Mouse (Mus musculus): Measurements from ENCODE around the gene Egfl7. TPM values are rescaled to one million over a fixed set of nuclear protein-coding genes. Genes with fewer than 3 reads are reported as not detected.
A peak's percentile ranks its signal among the peaks of the same experiment; 100 is the strongest.

Gene Egfl7
- polyA plus RNA-seq, 1 experiment: 37.7 TPM

DNA sequence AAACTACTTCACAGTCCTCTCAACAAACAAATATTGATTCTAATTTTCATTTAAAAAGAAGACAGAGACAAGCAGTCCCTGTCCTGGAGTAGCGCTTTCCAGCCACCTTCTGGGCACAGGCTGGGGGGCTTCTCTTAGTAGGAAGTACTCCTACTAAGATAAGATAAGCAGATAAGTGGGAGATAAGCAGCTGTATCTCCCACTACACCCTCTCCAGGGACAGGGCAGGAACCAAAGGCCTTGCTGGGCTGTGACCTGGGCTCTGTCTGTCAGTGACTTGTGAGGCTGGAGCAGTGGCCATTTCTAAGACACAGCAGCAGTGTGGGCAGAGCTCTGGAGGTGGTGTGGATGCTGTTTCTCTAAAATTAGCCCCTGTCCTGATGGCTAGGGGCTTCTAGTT lies 4.4 kb upstream of the Egfl7 start:
- H3K36me3 ChIP-seq (ENCODE audit: control insufficient read depth, insufficient read depth, low read length, poor library complexity, severe bottlenecking): no peaks in the 10 kb centered on the region
- no peaks in the 10 kb centered on the region for H3K9me3 ChIP-seq (replicated peaks; ENCODE audit: control insufficient read depth, insufficient read depth, low read length, poor library complexity, severe bottlenecking)
- H3K27me3 ChIP-seq (ENCODE audit: control insufficient read depth, insufficient read depth, low read length, poor library complexity, severe bottlenecking): no peaks in the 10 kb centered on the region
- H3K4me3 ChIP-seq (ENCODE audit: low read depth, low read length): no peak overlapping the region
- H3K9ac ChIP-seq (ENCODE audit: low read depth, poor library complexity, severe bottlenecking): no peak overlapping the region
- TF ChIP-seq POLR2A (IDR thresholded peaks at IDR 0.05; ENCODE audit: insufficient read depth, low read length): no peak
- no peak for TF ChIP-seq CTCF (IDR thresholded peaks at IDR 0.05; ENCODE audit: low read depth, low read length)
- TF ChIP-seq EP300 (IDR thresholded peaks at IDR 0.05; ENCODE audit: insufficient read depth, low read depth, low read length): no peak
- peaks cover 3% of the 10 kb centered on the region for H3K4me1 ChIP-seq (ENCODE audit: control insufficient read depth, insufficient read depth, low read length)
- no peak overlapping the region for H3K27ac ChIP-seq (ENCODE audit: insufficient read depth, low read length)

DNA sequence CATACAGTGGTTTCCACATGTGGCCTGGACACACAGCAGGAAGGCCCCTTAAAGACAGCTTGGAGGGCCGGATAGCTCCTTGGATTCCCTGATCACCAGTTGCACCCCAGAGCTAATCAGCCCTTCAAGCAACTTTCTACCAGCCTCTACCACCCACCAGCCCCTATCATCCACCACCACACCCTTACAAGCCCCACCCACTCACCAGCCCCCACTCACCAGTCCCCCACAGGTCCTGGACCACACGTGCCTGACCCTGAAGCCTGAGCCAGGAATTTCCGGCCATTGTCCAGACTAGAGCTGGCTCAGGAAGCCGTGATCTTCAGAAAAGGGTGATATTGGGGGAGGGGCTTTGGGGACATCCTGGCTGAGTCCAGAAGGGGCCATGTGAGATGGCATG lies 3.9 kb upstream of the Egfl7 start:
- no peaks in the 10 kb centered on the region for H3K36me3 ChIP-seq (ENCODE audit: control insufficient read depth, insufficient read depth, low read length, poor library complexity, severe bottlenecking)
- no peak overlapping the region for H3K9ac ChIP-seq (ENCODE audit: low read depth, poor library complexity, severe bottlenecking)
- H3K27me3 ChIP-seq (ENCODE audit: control insufficient read depth, insufficient read depth, low read length, poor library complexity, severe bottlenecking): no peaks in the 10 kb centered on the region
- no peaks in the 10 kb centered on the region for H3K9me3 ChIP-seq (replicated peaks; ENCODE audit: control insufficient read depth, insufficient read depth, low read length, poor library complexity, severe bottlenecking)
- no peak for TF ChIP-seq EP300 (IDR thresholded peaks at IDR 0.05; ENCODE audit: insufficient read depth, low read depth, low read length)
- no peak for TF ChIP-seq CTCF (IDR thresholded peaks at IDR 0.05; ENCODE audit: low read depth, low read length)
- TF ChIP-seq POLR2A (IDR thresholded peaks at IDR 0.05; ENCODE audit: insufficient read depth, low read length): no peak
- no peak overlapping the region for H3K27ac ChIP-seq (ENCODE audit: insufficient read depth, low read length)
- peaks cover 3% of the 10 kb centered on the region for H3K4me1 ChIP-seq (ENCODE audit: control insufficient read depth, insufficient read depth, low read length)
- no peak overlapping the region for H3K4me3 ChIP-seq (ENCODE audit: low read depth, low read length)

DNA sequence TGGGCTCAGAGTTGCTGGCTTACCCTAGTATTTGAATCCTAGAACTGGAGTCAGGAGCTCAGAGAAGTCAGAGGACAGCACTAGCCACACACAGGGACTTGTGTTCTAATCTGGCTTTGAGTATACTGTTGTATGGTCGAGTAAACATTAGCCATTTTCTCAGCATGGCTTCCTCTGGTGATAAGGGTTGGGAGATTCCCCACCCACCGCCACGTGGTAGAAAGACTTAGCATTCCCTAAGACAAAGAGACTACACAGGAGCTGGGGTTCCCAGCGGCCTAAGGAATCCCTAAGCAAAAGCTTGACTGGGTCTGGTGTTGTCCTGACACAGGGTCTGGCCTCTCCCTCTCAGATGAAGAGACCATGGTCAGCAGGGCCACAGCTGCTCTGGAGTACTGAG lies 3.4 kb upstream of the Egfl7 start:
- no peak overlapping the region for H3K27ac ChIP-seq (ENCODE audit: insufficient read depth, low read length)
- H3K4me1 ChIP-seq (ENCODE audit: control insufficient read depth, insufficient read depth, low read length): peaks cover 3% of the 10 kb centered on the region
- H3K27me3 ChIP-seq (ENCODE audit: control insufficient read depth, insufficient read depth, low read length, poor library complexity, severe bottlenecking): no peaks in the 10 kb centered on the region

DNA sequence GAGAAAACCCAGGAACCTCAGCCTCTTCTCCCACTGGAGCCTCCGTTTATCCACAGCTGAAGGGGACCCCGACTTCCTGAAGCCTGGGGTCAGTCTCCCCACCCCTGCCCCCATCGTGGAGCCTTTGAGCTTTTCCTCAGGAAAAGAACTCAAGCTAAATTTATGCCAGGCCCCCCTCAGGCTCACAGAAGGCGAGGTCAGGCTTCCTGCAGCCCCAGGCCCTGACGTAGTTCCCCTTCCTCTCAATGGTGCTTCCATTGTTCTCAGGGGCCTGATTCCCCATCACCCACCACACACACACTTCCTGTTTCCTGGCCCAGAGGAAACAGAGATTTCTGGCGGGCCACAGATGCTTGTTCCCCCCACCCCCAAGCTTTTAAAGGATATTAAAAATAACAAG lies 1.4 kb upstream of the Egfl7 start:
- Histone ChIP-seq H3K9me3 (replicated peaks; ENCODE audit: control insufficient read depth, insufficient read depth, low read length, poor library complexity, severe bottlenecking) (no peaks in the 10 kb centered on the region), H3K4me3 (ENCODE audit: low read depth, low read length) (no peak overlapping the region), H3K27ac (ENCODE audit: insufficient read depth, low read length) (no peak overlapping the region), H3K27me3 (ENCODE audit: control insufficient read depth, insufficient read depth, low read length, poor library complexity, severe bottlenecking) (no peaks in the 10 kb centered on the region), H3K4me1 (ENCODE audit: control insufficient read depth, insufficient read depth, low read length) (peaks cover 5% of the 10 kb centered on the region), H3K36me3 (ENCODE audit: control insufficient read depth, insufficient read depth, low read length, poor library complexity, severe bottlenecking) (no peaks in the 10 kb centered on the region), H3K9ac (ENCODE audit: low read depth, poor library complexity, severe bottlenecking) (no peak overlapping the region)
- TF ChIP-seq EP300 (IDR thresholded peaks at IDR 0.05; ENCODE audit: insufficient read depth, low read depth, low read length): no peak
- TF ChIP-seq POLR2A (IDR thresholded peaks at IDR 0.05; ENCODE audit: insufficient read depth, low read length): no peak
- TF ChIP-seq CTCF (IDR thresholded peaks at IDR 0.05; ENCODE audit: low read depth, low read length): no peak

More for the DNA sequence above, 3.4 kb upstream of the Egfl7 start:
- TF ChIP-seq POLR2A (IDR thresholded peaks at IDR 0.05; ENCODE audit: insufficient read depth, low read length) (no peak), CTCF (IDR thresholded peaks at IDR 0.05; ENCODE audit: low read depth, low read length) (no peak), EP300 (IDR thresholded peaks at IDR 0.05; ENCODE audit: insufficient read depth, low read depth, low read length) (no peak)
- H3K9ac ChIP-seq (ENCODE audit: low read depth, poor library complexity, severe bottlenecking): no peak overlapping the region
- H3K36me3 ChIP-seq (ENCODE audit: control insufficient read depth, insufficient read depth, low read length, poor library complexity, severe bottlenecking): no peaks in the 10 kb centered on the region
- no peaks in the 10 kb centered on the region for H3K9me3 ChIP-seq (replicated peaks; ENCODE audit: control insufficient read depth, insufficient read depth, low read length, poor library complexity, severe bottlenecking)
- no peak overlapping the region for H3K4me3 ChIP-seq (ENCODE audit: low read depth, low read length)

DNA sequence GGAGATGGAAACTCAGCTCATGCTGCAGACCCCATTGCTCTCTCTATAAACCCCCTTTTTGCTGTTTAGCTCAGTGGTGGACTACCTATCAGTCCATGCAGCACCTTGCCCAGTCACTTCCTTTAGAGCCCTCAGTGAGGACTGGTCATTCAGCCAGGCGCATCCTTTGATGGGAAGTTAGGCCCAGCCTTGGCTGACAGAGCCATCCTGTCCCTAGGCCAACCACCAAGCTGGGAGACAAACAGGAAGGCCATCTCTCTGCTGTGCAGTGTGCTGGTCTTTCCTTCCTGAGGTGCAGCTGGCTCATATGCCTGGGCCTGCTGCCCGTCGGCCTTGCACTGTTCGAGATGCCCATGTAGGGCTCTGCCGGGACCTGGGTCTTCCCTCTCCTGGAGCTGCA lies 937 bp downstream of the Egfl7 start:
- no peaks in the 10 kb centered on the region for H3K36me3 ChIP-seq (ENCODE audit: control insufficient read depth, insufficient read depth, low read length, poor library complexity, severe bottlenecking)
- H3K9me3 ChIP-seq (replicated peaks; ENCODE audit: control insufficient read depth, insufficient read depth, low read length, poor library complexity, severe bottlenecking): no peaks in the 10 kb centered on the region
- no peak overlapping the region for H3K9ac ChIP-seq (ENCODE audit: low read depth, poor library complexity, severe bottlenecking)
- peaks cover 5% of the 10 kb centered on the region for H3K4me1 ChIP-seq (ENCODE audit: control insufficient read depth, insufficient read depth, low read length)
- no peak overlapping the region for H3K4me3 ChIP-seq (ENCODE audit: low read depth, low read length)
- no peak overlapping the region for H3K27ac ChIP-seq (ENCODE audit: insufficient read depth, low read length)
- no peaks in the 10 kb centered on the region for H3K27me3 ChIP-seq (ENCODE audit: control insufficient read depth, insufficient read depth, low read length, poor library complexity, severe bottlenecking)
- TF ChIP-seq EP300 (IDR thresholded peaks at IDR 0.05; ENCODE audit: insufficient read depth, low read depth, low read length) (no peak), CTCF (IDR thresholded peaks at IDR 0.05; ENCODE audit: low read depth, low read length) (no peak), POLR2A (IDR thresholded peaks at IDR 0.05; ENCODE audit: insufficient read depth, low read length) (no peak)

DNA sequence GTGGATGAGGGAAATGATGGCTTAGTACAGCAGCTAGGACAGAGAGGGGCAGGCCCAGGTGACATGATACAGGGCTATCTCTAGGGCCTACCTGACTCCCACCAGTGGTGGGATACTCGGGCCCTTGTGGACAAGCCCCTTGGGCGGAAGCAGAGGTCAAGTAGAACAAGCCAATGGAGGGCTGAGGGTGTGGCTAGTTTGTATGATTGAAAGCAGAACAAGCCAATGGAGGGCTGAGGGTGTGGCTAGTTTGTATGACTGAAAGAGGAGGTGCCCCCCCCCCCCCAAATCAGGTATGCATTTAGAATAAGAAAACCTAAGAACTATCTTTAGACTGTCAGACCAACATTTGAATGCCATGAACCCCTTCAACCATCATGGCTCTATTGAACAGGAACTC lies 2.4 kb downstream of the Egfl7 start:
- Histone ChIP-seq H3K4me3 (ENCODE audit: low read depth, low read length) (peak overlapping the region; percentile 67), H3K27me3 (ENCODE audit: control insufficient read depth, insufficient read depth, low read length, poor library complexity, severe bottlenecking) (no peaks in the 10 kb centered on the region), H3K27ac (ENCODE audit: insufficient read depth, low read length) (no peak overlapping the region), H3K36me3 (ENCODE audit: control insufficient read depth, insufficient read depth, low read length, poor library complexity, severe bottlenecking) (no peaks in the 10 kb centered on the region), H3K9me3 (replicated peaks; ENCODE audit: control insufficient read depth, insufficient read depth, low read length, poor library complexity, severe bottlenecking) (no peaks in the 10 kb centered on the region), H3K9ac (ENCODE audit: low read depth, poor library complexity, severe bottlenecking) (no peak overlapping the region), H3K4me1 (ENCODE audit: control insufficient read depth, insufficient read depth, low read length) (peaks cover 2% of the 10 kb centered on the region)
- no peak for TF ChIP-seq EP300 (IDR thresholded peaks at IDR 0.05; ENCODE audit: insufficient read depth, low read depth, low read length)
- peak; percentile 46 for TF ChIP-seq POLR2A (IDR thresholded peaks at IDR 0.05; ENCODE audit: insufficient read depth, low read length)

Measured in ES-Bruce4 (cell line).